Mouse (Mus musculus): Measurements from ENCODE around the gene Cfap54.

The Cfap54 gene

GRCm38 (mm10) chr10:92937091-92937490, 144.3 kb downstream of the Cfap54 start:
- DNase-seq (ENCODE audit: low spot score), result no peak

GRCm38 (mm10) chr10:92934506-92934905, 146.9 kb downstream of the Cfap54 start:
- DNase-seq (ENCODE audit: low spot score), result no peak

DNA sequence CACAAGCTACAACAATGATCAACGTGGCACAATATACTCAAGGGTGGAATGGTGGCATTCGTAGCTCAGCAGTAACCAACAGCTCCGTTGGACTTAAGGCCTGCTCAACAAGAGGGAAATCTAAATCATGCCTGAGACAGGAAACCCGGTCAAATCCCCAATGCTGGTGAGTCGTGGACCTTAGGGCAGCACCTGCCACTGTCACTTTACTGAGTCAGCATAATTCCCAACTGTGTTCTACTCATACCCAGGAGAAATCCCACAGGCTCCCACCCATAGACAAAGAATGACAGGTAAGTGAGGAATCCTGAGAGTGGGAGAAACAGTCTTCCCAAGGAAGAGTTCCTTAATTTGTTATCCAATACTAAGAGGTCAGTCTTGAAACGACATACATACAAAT, 147.8 kb downstream of the Cfap54 start:
- DNase-seq (ENCODE audit: low spot score), result no peak

- no peak for DNase-seq (ENCODE audit: low spot score)
Measured at GRCm38 (mm10) chr10:92932464-92932863, 149.0 kb downstream of the Cfap54 start.

- DNase-seq (ENCODE audit: low spot score), result no peak
Measured at GRCm38 (mm10) chr10:92930036-92930435, 151.4 kb downstream of the Cfap54 start.

DNA sequence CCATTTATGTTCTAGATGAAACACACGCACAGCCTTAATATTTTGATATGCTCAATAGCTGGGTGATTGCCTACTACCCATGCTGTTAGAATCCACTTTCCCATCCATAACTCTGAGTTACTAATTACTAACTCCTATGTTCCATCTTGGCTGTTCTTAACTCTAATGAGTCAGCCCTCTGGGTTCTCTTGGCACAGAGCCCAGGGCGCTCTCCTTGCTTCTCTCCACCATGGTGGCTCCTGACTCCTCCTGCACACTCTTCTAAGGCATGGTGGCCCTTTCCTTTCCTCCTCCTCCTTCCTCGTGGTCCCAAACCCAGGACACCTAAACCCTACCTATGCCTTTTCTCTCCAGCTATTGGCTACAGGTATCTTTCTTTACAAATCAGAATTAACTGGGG, 153.2 kb downstream of the Cfap54 start:
- no peak for DNase-seq (ENCODE audit: low spot score)

- no peak for DNase-seq (ENCODE audit: low spot score)
Measured at GRCm38 (mm10) chr10:92918551-92918950, 162.9 kb downstream of the Cfap54 start.

GRCm38 (mm10) chr10:92907246-92907645, 174.2 kb downstream of the Cfap54 start:
- DNase-seq (ENCODE audit: low spot score), result no peak

- DNase-seq (ENCODE audit: low spot score), result no peak
Measured at GRCm38 (mm10) chr10:92888466-92888865, 193.0 kb downstream of the Cfap54 start.

DNA sequence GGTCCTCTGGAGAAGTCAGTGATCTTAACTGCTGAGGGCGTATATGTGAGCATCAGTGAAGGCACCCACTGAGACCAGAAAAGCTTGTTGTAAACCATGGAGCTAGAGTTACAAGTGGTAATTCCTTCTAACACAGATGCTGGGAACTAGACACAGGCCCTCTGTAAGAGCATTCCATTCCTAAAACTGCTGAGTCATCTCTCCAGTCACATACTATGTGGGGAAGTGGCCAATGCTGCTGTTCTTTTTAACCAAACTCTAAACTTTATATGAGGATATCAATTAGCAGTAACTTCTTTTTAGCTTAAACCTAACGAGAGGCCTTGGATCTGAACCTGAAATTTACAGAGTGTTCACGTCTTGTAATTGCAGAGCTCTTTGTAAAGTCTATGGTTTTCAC, 203.4 kb downstream of the Cfap54 start:
- DNase-seq (ENCODE audit: low spot score), result no peak

DNA sequence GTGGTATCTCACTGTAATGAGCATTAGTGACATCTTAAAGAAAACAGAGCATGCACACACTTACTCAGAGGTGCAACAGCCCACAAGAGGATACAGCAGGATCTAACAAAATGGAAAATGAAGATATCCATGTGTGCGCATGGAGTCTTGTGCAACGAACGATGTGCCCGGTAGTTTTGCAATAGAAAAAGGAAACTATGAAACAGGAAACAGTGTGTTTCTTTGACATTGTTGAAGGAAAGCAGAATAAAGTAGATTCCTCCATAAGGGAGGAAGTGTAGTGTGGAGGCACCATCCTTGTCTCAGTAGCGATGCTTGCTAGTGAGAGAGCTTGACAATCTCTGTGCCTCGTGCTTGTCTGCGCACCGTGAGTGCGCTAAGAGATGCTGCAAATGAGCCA, 240.4 kb downstream of the Cfap54 start:
- DNase-seq (ENCODE audit: low spot score), result no peak

- peak; percentile 41 for DNase-seq (ENCODE audit: low spot score)
Measured at GRCm38 (mm10) chr10:92837572-92837971, 243.8 kb downstream of the Cfap54 start.

- DNase-seq (ENCODE audit: low spot score), result no peak
Measured at GRCm38 (mm10) chr10:92837045-92837444, 244.4 kb downstream of the Cfap54 start.

GRCm38 (mm10) chr10:92821499-92821898, 259.9 kb downstream of the Cfap54 start:
- DNase-seq (ENCODE audit: low spot score), result no peak

GRCm38 (mm10) chr10:92818190-92818589, 263.2 kb downstream of the Cfap54 start:
- no peak for DNase-seq (ENCODE audit: low spot score)

GRCm38 (mm10) chr10:92816903-92817302, 264.5 kb downstream of the Cfap54 start:
- no peak for DNase-seq (ENCODE audit: low spot score)

DNA sequence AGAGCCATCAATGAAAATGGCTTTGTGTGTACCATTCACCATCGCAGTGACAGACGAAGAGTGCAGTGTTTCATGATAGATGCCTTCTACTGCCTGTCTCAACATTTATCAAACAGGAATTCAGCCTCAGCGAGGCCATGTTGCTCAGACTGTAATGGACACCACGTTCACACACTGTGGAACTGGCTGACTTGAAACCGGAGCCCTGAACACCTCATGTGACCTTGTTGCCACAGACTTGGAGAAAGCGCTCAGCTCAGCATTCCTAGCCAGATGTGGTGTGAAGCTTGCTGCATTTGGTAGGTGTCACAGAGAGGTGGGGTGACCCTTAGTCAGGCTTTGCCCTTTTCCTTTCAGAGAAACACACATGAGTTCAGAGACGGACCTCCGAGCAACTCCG, 270.5 kb downstream of the Cfap54 start:
- peak; percentile 41 for DNase-seq (ENCODE audit: low spot score)

GRCm38 (mm10) chr10:92791908-92792307, 289.5 kb downstream of the Cfap54 start:
- no peak for DNase-seq (ENCODE audit: low spot score)

DNA sequence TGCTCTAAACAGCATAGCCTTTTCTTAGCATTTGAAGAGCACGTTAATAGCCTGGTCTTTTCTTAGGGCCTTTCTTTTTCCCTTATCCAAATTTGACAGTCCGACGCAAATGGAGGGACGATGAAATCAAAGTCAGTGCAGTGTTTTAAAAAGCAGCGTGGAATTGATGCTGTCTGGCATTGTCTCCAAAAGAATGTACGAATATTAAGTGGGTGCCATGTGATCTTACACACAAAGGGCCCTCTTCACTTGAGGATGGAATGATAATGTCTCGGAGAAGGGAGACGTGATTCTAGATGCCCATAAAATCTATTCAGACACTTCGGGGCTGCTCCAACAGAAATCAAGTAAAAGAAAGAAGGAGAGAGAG, 289.9 kb downstream of the Cfap54 start:
- DNase-seq (ENCODE audit: low spot score), result peak; percentile 28

DNA sequence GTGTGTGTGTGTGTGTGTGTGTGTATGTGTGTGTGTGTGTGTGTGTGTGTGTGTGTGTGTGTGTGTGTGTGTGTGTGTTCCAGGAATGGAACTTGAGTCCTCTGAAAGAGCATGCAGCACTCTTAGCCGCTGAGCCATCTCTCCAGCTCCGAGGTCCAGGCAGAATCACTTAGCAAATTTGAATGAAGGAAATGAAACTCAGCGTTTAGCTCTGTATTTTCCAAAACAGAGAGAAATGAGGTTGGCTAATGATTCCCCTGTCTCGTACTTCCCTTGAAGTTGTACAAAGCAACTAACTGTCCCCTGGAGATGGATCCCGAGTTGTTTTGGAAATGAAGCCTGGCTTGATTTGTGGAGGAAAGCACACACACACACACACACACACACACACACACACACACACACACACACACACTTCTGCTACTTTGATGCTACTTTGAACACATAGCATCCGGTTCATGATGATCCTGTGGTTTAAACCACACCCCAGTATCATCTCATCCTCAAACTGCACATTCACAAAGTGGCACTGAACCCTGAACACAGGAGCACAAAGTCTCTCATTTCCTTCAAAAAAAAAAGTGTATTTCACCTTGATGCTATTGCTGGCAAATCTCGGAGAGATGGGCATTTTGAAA, 290.4 kb downstream of the Cfap54 start:
- no peak for DNase-seq (ENCODE audit: low spot score)

DNA sequence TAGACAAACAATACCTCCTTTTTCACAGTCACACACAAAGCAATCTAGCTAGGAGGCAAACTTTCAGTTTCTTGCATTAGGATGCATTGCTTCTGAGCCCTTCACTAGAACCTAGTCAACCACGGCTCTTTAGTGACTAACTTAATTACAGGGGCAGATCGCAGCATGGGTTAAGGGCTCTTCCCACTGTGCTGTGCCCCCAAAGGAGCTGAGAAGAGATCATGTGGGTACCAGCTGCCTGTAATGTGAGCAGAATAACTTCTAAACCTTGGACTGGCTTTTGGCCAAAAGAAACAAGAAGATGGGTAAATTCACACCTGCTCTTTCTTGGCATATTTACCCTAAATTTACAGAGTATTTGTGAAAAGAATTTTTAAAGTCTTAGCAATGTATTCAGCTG, 291.2 kb downstream of the Cfap54 start:
- no peak for DNase-seq (ENCODE audit: low spot score)

DNA sequence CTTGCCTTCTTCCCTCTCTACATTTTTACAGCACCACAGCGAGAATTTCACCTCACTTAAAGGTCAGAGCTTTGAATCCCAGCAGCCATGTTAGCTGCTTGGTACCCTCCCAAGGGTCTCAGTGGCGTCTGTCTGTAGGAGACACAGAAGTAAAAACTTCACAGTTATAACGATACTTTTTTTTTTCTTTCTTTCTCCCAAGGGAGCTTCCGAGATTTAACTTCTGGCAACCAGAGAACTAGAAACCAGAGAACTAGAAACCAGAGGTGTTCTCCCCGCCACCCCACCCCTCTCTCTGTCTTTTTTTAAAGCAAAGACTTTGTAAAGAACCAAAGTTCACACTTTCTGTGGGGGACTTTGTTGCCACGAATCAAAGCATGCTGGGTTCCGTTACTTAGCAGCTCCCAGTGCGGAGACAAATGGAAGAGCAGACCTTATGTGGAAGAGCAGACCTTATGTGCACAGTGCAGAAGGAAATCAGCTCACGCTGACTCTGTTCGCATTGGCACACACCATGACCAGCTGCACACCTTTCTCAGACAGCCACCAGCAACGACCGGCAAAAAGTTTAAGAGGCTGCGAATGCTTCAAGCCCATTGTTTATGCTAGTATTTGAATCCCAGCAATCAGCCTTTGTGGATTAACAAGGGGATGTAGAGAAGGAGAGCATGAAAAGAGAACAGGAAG, 292.9 kb downstream of the Cfap54 start:
- DNase-seq (ENCODE audit: low spot score), result no peak

DNA sequence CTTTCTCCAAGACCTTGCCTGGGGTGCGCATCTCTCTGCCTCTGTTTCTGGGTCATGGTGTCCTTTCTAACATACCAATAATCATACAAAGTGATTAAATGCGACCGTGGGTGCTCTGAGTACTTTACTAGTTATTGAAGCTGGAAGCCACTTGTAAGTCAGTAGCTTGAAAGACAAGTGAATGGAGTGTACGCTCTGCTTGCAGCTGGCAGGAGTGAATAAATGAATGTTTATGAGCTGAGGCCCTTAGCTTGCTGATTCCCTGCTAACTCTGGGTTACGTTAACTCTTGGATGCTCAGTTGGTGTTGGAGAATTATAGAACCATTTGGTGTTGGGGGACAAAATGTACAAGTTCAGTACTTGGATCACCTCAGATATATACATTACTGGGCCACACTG, 298.7 kb downstream of the Cfap54 start:
- no peak for DNase-seq (ENCODE audit: low spot score)

DNA sequence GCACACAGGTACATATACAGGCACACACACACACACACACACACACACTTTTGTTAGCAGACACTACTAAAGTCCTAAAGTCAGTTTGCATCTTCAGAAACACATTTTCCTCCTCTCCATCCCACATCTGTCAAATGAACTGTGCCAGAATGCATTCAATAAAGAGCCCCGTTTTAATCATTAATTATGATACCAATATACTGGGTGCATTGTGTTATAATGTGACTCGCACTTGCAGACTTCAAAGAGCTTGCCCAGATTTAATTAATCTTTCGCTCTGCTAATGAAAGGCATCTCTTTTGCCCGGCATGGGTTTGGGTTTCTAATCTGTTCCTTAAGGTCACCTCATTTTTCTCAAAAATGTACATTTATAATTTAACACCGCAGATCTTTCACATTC, 327.1 kb downstream of the Cfap54 start:
- DNase-seq (ENCODE audit: low spot score), result no peak
